In genomic region chr12:10122102-10122501, GRCm38 (mm10) we compare ENCODE assay signal across 27 mouse cellular contexts.
DNase-seq lines count a peak whose midpoint lies in the region; ATAC-seq lines count a peak whose summit lies in the region.
"Had no signal": no experiment of that assay in that cellular context is flagged by ENCODE, and none has a peak within 500 bp of the region (broad histone marks: within the 10 kb centered on the region; RNA-seq: fewer than 3 reads in every experiment).

No protein-coding gene starts in this region.

- H3K4me2 ChIP-seq in heart, embryonic 13.5 days, result no peak overlapping the region
- no peak overlapping the region for H3K4me2 ChIP-seq in kidney, embryonic 16.5 days (replicated peaks; ENCODE audit: low read depth, low read length)
- no peak overlapping the region for H3K4me2 ChIP-seq in embryonic facial prominence, embryonic 13.5 days
- H3K4me2 ChIP-seq in midbrain, embryonic 14.5 days (ENCODE audit: low read length), result no peak overlapping the region
- H3K4me2 ChIP-seq: forebrain, embryonic 13.5 days; hindbrain, embryonic 12.5 days; limb, embryonic 12.5 days; liver, embryonic 11.5 days; neural tube, embryonic 15.5 days had no signal

- peak; percentile 14; the same call in 1 of the 2 replicates for ATAC-seq in heart, embryonic 13.5 days (ENCODE audit: extremely low read depth, insufficient number of reproducible peaks, low FRiP score, low TSS enrichment)
- peak; percentile 19; the same call in 1 of the 2 replicates for ATAC-seq in kidney, embryonic 16.5 days (ENCODE audit: low FRiP score, low TSS enrichment)
- no peak for ATAC-seq in embryonic facial prominence, embryonic 13.5 days (ENCODE audit: insufficient number of reproducible peaks, insufficient read depth, low FRiP score, low TSS enrichment, low read depth)
- no peak for ATAC-seq in midbrain, embryonic 14.5 days (ENCODE audit: low FRiP score, low TSS enrichment)
- ATAC-seq: forebrain, embryonic 13.5 days; liver, postnatal 0 days; lung, postnatal 0 days; Patski had no signal

- peak overlapping the region; percentile 46; the same call in 1 of the 2 replicates for H3K27ac ChIP-seq in heart, embryonic 13.5 days (replicated peaks)
- no peak overlapping the region for H3K27ac ChIP-seq in kidney, embryonic 16.5 days (ENCODE audit: low read length)
- H3K27ac ChIP-seq in embryonic facial prominence, embryonic 13.5 days, result peak overlapping the region; percentile 81
- no peak overlapping the region for H3K27ac ChIP-seq in midbrain, embryonic 14.5 days (replicated peaks; ENCODE audit: low read depth, low read length)
- H3K27ac ChIP-seq: forebrain, embryonic 13.5 days; gastrocnemius, adult 2 months; hindbrain, embryonic 12.5 days; limb, embryonic 12.5 days; midbrain, embryonic 10.5 days; neural tube, embryonic 15.5 days had no signal

- H3K4me3 ChIP-seq in heart, embryonic 13.5 days, result no peak overlapping the region
- H3K4me3 ChIP-seq in kidney, embryonic 16.5 days (ENCODE audit: low read length), result no peak overlapping the region
- H3K4me3 ChIP-seq in embryonic facial prominence, embryonic 13.5 days, result no peak overlapping the region
- no peak overlapping the region for H3K4me3 ChIP-seq in midbrain, embryonic 14.5 days (replicated peaks; ENCODE audit: low read depth, low read length)
- H3K4me3 ChIP-seq: forebrain, embryonic 13.5 days; gastrocnemius, adult 2 months; hindbrain, embryonic 12.5 days; limb, embryonic 12.5 days; midbrain, embryonic 10.5 days; neural tube, embryonic 15.5 days had no signal

- no peaks in the 10 kb centered on the region for H3K36me3 ChIP-seq in heart, embryonic 13.5 days
- H3K36me3 ChIP-seq in kidney, embryonic 16.5 days (ENCODE audit: insufficient read depth, low read length), result no peaks in the 10 kb centered on the region
- no peaks in the 10 kb centered on the region for H3K36me3 ChIP-seq in embryonic facial prominence, embryonic 13.5 days
- no peaks in the 10 kb centered on the region for H3K36me3 ChIP-seq in midbrain, embryonic 14.5 days (ENCODE audit: control insufficient read depth, insufficient read depth, low read length)
- H3K36me3 ChIP-seq: hindbrain, embryonic 12.5 days; limb, embryonic 12.5 days; midbrain, embryonic 10.5 days; neural tube, embryonic 15.5 days had no signal

- no peaks in the 10 kb centered on the region for H3K27me3 ChIP-seq in heart, embryonic 13.5 days (replicated peaks)
- no peaks in the 10 kb centered on the region for H3K27me3 ChIP-seq in kidney, embryonic 16.5 days (ENCODE audit: insufficient read depth, low read length)
- no peaks in the 10 kb centered on the region for H3K27me3 ChIP-seq in embryonic facial prominence, embryonic 13.5 days
- H3K27me3 ChIP-seq in midbrain, embryonic 14.5 days (ENCODE audit: control insufficient read depth, insufficient read depth, low read length), result no peaks in the 10 kb centered on the region
- H3K27me3 ChIP-seq: forebrain, embryonic 13.5 days; hindbrain, embryonic 12.5 days; limb, embryonic 12.5 days; neural tube, embryonic 15.5 days; Patski had no signal

- DNase-seq in heart, adult 18-20 months, result no peak
- DNase-seq in kidney, adult 11 months, result no peak
- peak; percentile 10 for DNase-seq in yolk sac, embryonic 10.5 days (ENCODE audit: low spot score)
- DNase-seq in layer of hippocampus, adult 11-12 months (ENCODE audit: low spot score), result no peak
- no peak for DNase-seq in midbrain, embryonic 14.5 days
- DNase-seq: adrenal gland, postnatal 36 days; cerebellum, adult 11 months; cerebellum, adult 9-11 months; gastrocnemius, adult 2 months; kidney, adult 2 months; kidney, postnatal 10 days; liver, postnatal 0 days; right cerebral cortex, adult 18-20 months; right cerebral cortex, postnatal 4 days; thymus, adult 18-20 months; thymus, postnatal 36 days had no signal

- 9% methylated on average over 2 of the region's 2 CpGs for WGBS in heart, embryonic 13.5 days
- 39% methylated on average over 2 of the region's 2 CpGs for WGBS in kidney, embryonic 16.5 days
- 22% methylated on average over 2 of the region's 2 CpGs for WGBS in embryonic facial prominence, embryonic 13.5 days
- WGBS in midbrain, embryonic 14.5 days, result 81% methylated on average over 2 of the region's 2 CpGs

- peaks cover 17% of the 10 kb centered on the region for H3K4me1 ChIP-seq in heart, embryonic 13.5 days
- H3K4me1 ChIP-seq in kidney, embryonic 16.5 days (ENCODE audit: insufficient read depth, low read length), result no peaks in the 10 kb centered on the region
- H3K4me1 ChIP-seq in embryonic facial prominence, embryonic 13.5 days, result peaks cover 16% of the 10 kb centered on the region; the same call in 1 of the 2 replicates
- H3K4me1 ChIP-seq in midbrain, embryonic 14.5 days (ENCODE audit: control insufficient read depth, insufficient read depth, low read length), result no peaks in the 10 kb centered on the region
- H3K4me1 ChIP-seq: forebrain, embryonic 13.5 days; hindbrain, embryonic 12.5 days; midbrain, embryonic 10.5 days; neural tube, embryonic 15.5 days had no signal

- no peaks in the 10 kb centered on the region for H3K9me3 ChIP-seq in heart, embryonic 13.5 days
- H3K9me3 ChIP-seq in kidney, embryonic 16.5 days (ENCODE audit: low read length), result no peaks in the 10 kb centered on the region
- H3K9me3 ChIP-seq in embryonic facial prominence, embryonic 13.5 days, result no peaks in the 10 kb centered on the region
- H3K9me3 ChIP-seq in midbrain, embryonic 14.5 days (ENCODE audit: control insufficient read depth, low read length), result no peaks in the 10 kb centered on the region
- H3K9me3 ChIP-seq: forebrain, embryonic 13.5 days; hindbrain, embryonic 12.5 days; limb, embryonic 12.5 days; midbrain, embryonic 10.5 days; neural tube, embryonic 15.5 days had no signal

- no peak overlapping the region for H3K9ac ChIP-seq in heart, embryonic 13.5 days
- no peak overlapping the region for H3K9ac ChIP-seq in kidney, embryonic 16.5 days (replicated peaks; ENCODE audit: low read length)
- H3K9ac ChIP-seq in embryonic facial prominence, embryonic 13.5 days, result no peak overlapping the region
- no peak overlapping the region for H3K9ac ChIP-seq in midbrain, embryonic 14.5 days (replicated peaks; ENCODE audit: low read length)
- H3K9ac ChIP-seq: forebrain, embryonic 13.5 days; hindbrain, embryonic 12.5 days; limb, embryonic 12.5 days; liver, postnatal 0 days; neural tube, embryonic 15.5 days had no signal

Comparison
In these comparisons a context has a peak if more than half of its experiments do, and no peak if none do; other contexts are left out.
1. ATAC-seq: peak in heart, embryonic 13.5 days (single experiment) and kidney, embryonic 16.5 days (single experiment); none in embryonic facial prominence, embryonic 13.5 days (single experiment) and midbrain, embryonic 14.5 days (single experiment).
2. H3K27ac ChIP-seq: peak in heart, embryonic 13.5 days (single experiment) and embryonic facial prominence, embryonic 13.5 days (single experiment); none in kidney, embryonic 16.5 days (single experiment) and midbrain, embryonic 14.5 days (single experiment).